Mouse (Mus musculus) neural tube, embryonic 10.5 days (tissue): ENCODE measurements around the gene Armh3.

Experiments
- DNase-seq: peaks from one replicate; pipeline ENCODE4 v3.0.0-alpha.2; 2017; ENCODE audit warnings: low spot score; ENCODE audit errors: extremely low spot score

Gene Armh3

DNA sequence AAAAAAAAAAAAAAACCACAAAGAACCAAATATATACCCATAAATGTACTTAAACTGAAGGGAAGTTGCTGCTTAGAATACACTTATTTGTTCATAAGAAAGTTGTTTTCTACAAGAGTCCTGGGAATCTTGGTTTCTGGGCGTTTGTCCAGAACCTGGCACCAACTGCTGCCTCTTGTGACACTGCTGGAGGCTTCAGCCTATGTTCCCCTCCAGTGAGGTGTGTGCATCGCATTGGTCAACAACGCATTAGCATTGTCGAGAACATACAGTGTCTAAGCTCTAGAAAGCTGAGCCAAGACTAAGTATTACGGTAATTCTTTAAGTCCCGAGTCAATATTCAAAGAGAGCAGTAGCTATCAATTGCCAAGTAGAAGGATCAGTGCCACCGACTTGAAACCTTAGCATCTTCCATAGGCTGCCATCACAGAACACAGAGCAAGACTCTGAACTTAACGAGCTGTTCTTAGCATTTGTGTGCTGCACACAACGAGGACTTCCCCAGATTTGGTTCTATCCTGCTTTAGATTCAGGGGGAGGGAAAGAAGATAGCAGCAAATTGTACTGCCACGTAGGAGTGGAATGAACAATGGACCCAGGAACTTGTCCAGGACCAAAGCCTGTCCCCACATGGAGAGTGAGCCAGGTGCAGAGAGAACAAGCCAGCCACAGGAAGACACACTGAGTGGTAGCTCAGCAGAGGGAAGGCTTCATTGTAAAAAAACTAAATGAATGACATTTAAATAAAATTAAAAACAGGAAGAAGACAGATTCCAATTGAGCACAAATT lies 86.9 kb downstream of the Armh3 start:
- no peak for DNase-seq

- DNase-seq, result no peak
These were observed 90.0 kb downstream of the Armh3 start for GRCm38 (mm10) chr19:45908246-45908645.

- DNase-seq, result no peak
These were observed 90.9 kb downstream of the Armh3 start for GRCm38 (mm10) chr19:45907416-45907815.

DNA sequence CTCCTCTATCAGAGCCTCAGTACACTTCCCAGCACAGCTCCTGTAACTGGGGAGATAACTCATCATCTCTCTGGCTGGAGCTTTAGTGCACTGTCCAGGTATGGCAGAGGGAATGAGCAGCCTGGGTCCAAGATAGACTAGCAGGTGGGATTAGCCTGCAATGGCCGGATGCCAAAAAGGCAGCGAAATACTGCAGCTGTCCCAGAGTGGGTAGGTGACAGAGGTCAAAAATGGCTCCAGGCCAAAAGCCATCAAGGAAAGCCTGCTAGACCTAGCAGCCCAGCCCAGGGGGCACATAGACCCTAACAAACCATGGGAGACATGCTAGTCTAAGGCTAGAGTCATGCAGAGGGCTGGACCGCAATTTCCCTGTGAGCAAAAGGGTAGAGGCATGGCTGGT lies 94.4 kb downstream of the Armh3 start:
- DNase-seq, result no peak

DNA sequence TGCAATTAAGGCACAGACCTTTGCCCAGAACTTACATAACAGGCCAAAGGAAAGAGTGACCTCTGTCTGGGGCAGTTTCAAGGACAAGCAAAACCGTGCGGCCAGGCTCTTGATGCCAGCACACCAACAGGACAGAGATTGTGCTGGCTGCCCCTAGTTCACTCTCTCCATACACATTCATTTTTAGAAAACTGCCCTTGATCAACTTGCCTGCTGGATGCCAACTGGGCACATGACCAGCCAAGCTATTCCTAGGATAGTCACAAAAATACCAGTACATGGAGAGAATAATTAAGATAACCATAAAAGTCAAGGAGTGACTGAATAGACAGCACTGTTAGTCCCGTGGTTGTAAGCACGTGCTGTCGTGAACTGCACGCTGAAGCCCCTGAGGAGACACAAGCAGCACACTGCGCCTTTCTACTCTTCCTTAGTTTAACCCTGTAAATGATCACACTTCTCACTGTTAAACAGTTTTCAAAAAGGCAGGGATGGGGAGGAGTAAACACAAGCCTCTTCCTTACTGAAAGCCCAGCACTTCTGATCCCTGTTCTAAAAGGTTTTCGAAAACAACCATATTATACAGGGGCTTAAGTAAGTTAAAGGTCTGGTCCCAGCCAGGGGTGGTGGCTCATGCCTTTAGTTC lies 95.8 kb downstream of the Armh3 start:
- DNase-seq, result no peak

GRCm38 (mm10) chr19:45900836-45901235 lies 97.5 kb downstream of the Armh3 start:
- DNase-seq, result no peak

DNA sequence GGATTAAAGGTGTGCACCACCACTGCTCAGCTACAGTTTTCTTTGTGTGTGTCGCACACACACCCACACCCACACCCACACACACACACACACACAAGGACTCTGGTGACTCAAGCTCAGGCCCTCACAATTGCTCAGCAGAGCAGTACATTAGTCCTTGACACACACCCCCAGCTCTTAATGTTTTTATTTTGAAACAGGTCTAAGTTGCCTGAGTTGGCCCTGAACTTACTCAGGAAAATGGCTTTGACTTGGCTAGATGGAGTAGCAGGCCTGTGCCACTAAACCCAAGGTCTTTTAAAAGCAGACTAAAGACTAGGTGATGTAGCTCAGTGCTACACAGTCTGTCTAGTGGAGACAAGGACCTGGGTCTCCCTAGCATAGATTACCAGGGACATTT lies 102.6 kb downstream of the Armh3 start:
- no peak for DNase-seq

- no peak for DNase-seq
These were observed 116.2 kb downstream of the Armh3 start for GRCm38 (mm10) chr19:45882056-45882455.

- DNase-seq, result no peak
These were observed 125.0 kb downstream of the Armh3 start for GRCm38 (mm10) chr19:45873320-45873719.

- no peak for DNase-seq
These were observed 142.9 kb downstream of the Armh3 start for GRCm38 (mm10) chr19:45855284-45855920.

DNA sequence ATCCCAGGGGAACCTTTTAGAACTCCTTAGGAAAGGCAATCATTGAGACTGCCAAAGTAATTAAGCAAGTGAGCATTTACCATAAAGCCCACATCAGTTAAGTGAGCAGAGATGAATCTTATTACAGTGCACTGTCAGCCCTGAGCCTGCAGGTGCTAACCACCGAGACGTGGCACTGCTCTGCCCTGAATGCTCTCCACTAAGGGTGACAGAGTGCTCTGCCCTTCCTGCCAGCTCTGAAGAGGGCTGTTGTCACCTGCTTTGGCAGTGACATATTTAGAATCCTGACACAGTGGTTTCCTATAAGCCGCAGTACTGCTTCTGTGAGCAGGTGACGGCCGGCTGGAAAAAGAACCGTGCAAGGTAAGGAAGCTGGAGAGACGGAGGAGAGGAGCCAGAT lies 143.8 kb downstream of the Armh3 start:
- no peak for DNase-seq

GRCm38 (mm10) chr19:45847733-45848093 lies 150.6 kb downstream of the Armh3 start:
- DNase-seq, result no peak

- DNase-seq, result no peak
These were observed 151.1 kb downstream of the Armh3 start for GRCm38 (mm10) chr19:45847016-45847732.

DNA sequence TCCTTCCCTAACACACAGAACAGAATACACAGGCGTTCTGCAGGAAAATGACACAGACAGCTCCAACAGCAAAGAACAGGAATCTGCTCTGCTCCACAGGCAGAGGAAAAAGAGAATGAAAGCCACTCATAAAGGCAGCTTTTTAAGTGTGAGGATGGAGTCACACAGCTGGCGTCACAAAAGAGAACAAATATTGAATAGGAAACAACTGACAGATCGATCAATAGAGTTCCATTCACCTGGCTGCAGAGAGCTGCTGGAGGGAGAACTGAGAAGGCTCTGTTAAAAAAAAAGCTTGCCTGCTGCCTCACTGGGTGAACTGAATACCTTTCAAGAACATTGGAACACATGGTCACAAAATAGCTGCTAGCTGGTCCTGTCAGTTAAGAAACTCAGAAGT lies 154.1 kb downstream of the Armh3 start:
- DNase-seq, result no peak

DNA sequence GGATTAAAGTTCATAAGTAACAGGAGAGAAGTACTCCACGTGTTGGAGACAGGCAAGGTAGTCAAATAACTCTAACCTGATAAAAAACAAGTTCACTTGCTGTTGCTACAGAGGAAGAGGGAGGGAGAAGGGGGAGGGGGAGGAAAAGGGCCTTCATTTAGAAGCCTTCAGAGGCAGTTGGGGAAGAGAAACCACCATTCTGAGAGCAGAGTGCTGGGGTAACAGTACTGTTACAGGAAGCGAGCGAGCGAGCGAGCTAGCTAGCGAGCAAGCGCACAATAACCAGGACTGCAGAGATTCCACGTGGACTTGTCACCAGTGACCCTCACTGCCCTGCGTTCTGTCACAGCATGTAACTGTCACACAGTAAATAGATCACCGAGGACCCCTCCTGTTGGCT lies 154.9 kb downstream of the Armh3 start:
- no peak for DNase-seq

- no peak for DNase-seq
These were observed 161.0 kb downstream of the Armh3 start for GRCm38 (mm10) chr19:45837050-45837994.

DNA sequence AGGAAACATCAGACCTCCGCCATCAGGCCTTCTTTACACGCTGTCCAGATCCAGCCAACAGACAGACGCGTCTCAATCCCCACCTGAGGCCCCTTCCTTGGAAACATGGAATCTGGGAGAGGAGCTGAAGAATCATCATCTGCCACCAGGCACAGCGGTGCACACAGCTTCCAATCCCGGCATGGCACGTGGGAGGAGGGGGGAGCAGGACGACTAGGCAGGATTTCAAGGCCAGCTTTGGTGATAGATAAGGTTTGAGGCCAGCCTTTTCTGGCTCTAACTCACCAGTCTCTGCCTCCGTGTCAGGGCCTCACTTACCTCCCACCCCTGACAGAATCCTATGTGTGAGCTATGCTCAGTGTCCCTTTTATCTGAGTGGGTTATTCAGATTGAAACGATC lies 162.8 kb downstream of the Armh3 start:
- no peak for DNase-seq

GRCm38 (mm10) chr19:45833665-45834064 lies 164.6 kb downstream of the Armh3 start:
- no peak for DNase-seq

DNA sequence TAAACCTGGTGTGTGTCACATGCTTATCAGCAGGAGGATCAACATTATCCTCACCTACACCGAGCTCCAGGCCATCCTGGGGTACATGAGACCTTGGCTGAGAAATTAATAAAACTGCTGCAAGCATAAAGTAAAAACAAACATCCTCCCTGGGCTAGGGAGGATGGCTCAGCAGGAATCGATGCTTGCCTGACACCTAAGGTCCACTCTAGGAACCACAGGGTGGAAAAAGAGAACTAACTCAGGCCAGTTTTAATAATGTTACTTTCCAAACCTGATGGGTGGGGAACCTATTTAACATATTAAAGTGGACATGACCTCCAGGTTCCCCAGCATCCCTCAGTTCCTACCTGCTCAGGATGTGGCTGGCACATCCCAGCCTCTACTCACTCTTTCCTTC lies 167.6 kb downstream of the Armh3 start:
- DNase-seq, result no peak

DNA sequence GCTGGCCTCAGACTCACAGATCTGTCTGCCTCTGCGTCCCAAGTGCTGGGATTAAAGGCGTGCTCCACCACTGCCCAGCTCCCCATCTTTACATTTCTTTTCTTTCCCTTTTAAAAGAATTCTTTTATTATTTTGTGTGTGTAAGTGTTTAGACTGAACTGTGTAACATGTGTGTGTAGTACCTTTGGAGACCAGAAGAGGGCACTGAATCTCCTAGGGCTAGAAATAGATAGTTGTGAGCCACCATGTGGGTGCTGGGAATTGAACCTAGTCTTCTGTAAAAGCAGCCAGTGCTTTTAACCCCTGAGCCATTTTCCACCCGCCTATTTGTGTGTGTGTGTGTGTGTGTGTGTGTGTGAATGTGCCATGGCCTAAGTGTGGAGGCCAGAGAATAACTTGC lies 170.6 kb downstream of the Armh3 start:
- DNase-seq, result no peak

DNA sequence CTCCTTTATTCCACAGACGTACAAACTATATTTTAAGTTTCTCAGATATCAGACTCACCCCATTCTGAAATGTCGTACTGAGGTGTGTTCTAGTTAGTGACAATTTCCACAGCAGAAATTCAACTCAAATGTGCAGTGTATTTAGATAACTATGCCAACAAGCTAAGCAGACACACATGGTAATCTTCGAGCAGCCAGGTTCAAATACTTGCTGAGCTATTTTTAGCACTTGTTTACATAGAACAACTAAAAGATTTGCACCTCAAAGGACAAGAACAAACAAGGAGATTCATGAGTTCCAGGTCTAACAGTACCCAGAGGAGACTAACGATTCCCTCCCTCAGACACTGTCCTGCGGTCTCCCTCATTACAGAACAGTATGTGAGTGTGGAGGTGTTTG lies 171.2 kb downstream of the Armh3 start:
- no peak for DNase-seq
